Mouse (Mus musculus): ENCODE data around the gene Tnfsf12. TPM values are rescaled to one million over a fixed set of nuclear protein-coding genes. Genes with fewer than 3 reads are reported as not detected.
"Not testable (repeated sequence)": the region's sequence is repeated elsewhere in the genome, so short reads cannot be mapped to it uniquely, and the experiment has no call there.

Tnfsf12 gene
- polyA plus RNA-seq, 1 experiment from 2014 or later: 6.9 TPM

GRCm38 (mm10) chr11:69707873-69708381 is 12.3 kb upstream of the Tnfsf12 start:
- H3K27ac ChIP-seq (replicated peaks): no peak overlapping the region
- DNase-seq (ENCODE audit: low spot score): no peak
- WGBS: 77% methylated on average over 4 of the region's 4 CpGs
- H3K4me3 ChIP-seq (ENCODE audit: low read depth, low read length): no peak overlapping the region
- TF ChIP-seq CTCF (IDR thresholded peaks at IDR 0.05; ENCODE audit: low read depth) (no peak), EP300 (optimal IDR thresholded peaks at IDR 0.05) (no peak)
- no peak for ATAC-seq (ENCODE audit: low FRiP score, low TSS enrichment)
- H3K36me3 ChIP-seq (ENCODE audit: control insufficient read depth, insufficient read depth, low read length): no peaks in the 10 kb centered on the region
- no peaks in the 10 kb centered on the region for H3K27me3 ChIP-seq (ENCODE audit: control insufficient read depth, insufficient read depth, low read length)
- no peak overlapping the region for H3K4me2 ChIP-seq (replicated peaks; ENCODE audit: low read depth)
- H3K9me3 ChIP-seq (ENCODE audit: control insufficient read depth, low read length): no peaks in the 10 kb centered on the region
- H3K9ac ChIP-seq (ENCODE audit: low read length): no peak overlapping the region
- H3K4me1 ChIP-seq (replicated peaks; ENCODE audit: control insufficient read depth, insufficient read depth): no peaks in the 10 kb centered on the region

GRCm38 (mm10) chr11:69707480-69707847 is 11.8 kb upstream of the Tnfsf12 start:
- Histone ChIP-seq H3K36me3 (ENCODE audit: control insufficient read depth, insufficient read depth, low read length) (no peaks in the 10 kb centered on the region), H3K9me3 (ENCODE audit: control insufficient read depth, low read length) (no peaks in the 10 kb centered on the region), H3K4me3 (ENCODE audit: low read depth, low read length) (no peak overlapping the region), H3K27ac (replicated peaks) (no peak overlapping the region), H3K27me3 (ENCODE audit: control insufficient read depth, insufficient read depth, low read length) (no peaks in the 10 kb centered on the region), H3K4me1 (replicated peaks; ENCODE audit: control insufficient read depth, insufficient read depth) (no peaks in the 10 kb centered on the region), H3K9ac (ENCODE audit: low read length) (no peak overlapping the region), H3K4me2 (replicated peaks; ENCODE audit: low read depth) (no peak overlapping the region)
- no peak for DNase-seq (ENCODE audit: low spot score)
- WGBS: 92% methylated on average over 4 of the region's 4 CpGs
- no peak for ATAC-seq (ENCODE audit: low FRiP score, low TSS enrichment)
- TF ChIP-seq CTCF (IDR thresholded peaks at IDR 0.05; ENCODE audit: low read depth) (no peak), EP300 (optimal IDR thresholded peaks at IDR 0.05) (no peak)

- DNase-seq (ENCODE audit: low spot score): peak; percentile 39
- Histone ChIP-seq H3K4me1 (replicated peaks; ENCODE audit: control insufficient read depth, insufficient read depth) (no peaks in the 10 kb centered on the region), H3K9ac (ENCODE audit: low read length) (no peak overlapping the region), H3K27me3 (ENCODE audit: control insufficient read depth, insufficient read depth, low read length) (no peaks in the 10 kb centered on the region), H3K9me3 (ENCODE audit: control insufficient read depth, low read length) (no peaks in the 10 kb centered on the region), H3K36me3 (ENCODE audit: control insufficient read depth, insufficient read depth, low read length) (no peaks in the 10 kb centered on the region), H3K27ac (replicated peaks) (no peak overlapping the region), H3K4me3 (ENCODE audit: low read depth, low read length) (no peak overlapping the region), H3K4me2 (replicated peaks; ENCODE audit: low read depth) (no peak overlapping the region)
- ATAC-seq (ENCODE audit: low FRiP score, low TSS enrichment): peak; percentile 62; the same call in 1 of the 2 replicates
- no peak for TF ChIP-seq EP300 (optimal IDR thresholded peaks at IDR 0.05)
- WGBS: 39% methylated on average over 6 of the region's 6 CpGs
These were observed 11.3 kb upstream of the Tnfsf12 start for GRCm38 (mm10) chr11:69706775-69707479.

GRCm38 (mm10) chr11:69704613-69705010 is 9.0 kb upstream of the Tnfsf12 start:
- ATAC-seq (ENCODE audit: low FRiP score, low TSS enrichment): no peak
- no peak overlapping the region for H3K4me2 ChIP-seq (replicated peaks; ENCODE audit: low read depth)
- TF ChIP-seq EP300 (optimal IDR thresholded peaks at IDR 0.05): no peak
- TF ChIP-seq CTCF (IDR thresholded peaks at IDR 0.05; ENCODE audit: low read depth): no peak
- no peak overlapping the region for H3K9ac ChIP-seq (ENCODE audit: low read length)
- 13% methylated on average over 2 of the region's 2 CpGs for WGBS
- H3K9me3 ChIP-seq (ENCODE audit: control insufficient read depth, low read length): no peaks in the 10 kb centered on the region
- H3K36me3 ChIP-seq (ENCODE audit: control insufficient read depth, insufficient read depth, low read length): no peaks in the 10 kb centered on the region
- no peaks in the 10 kb centered on the region for H3K4me1 ChIP-seq (replicated peaks; ENCODE audit: control insufficient read depth, insufficient read depth)
- H3K27me3 ChIP-seq (ENCODE audit: control insufficient read depth, insufficient read depth, low read length): no peaks in the 10 kb centered on the region
- H3K4me3 ChIP-seq (ENCODE audit: low read depth, low read length): no peak overlapping the region
- DNase-seq (ENCODE audit: low spot score): no peak
- no peak overlapping the region for H3K27ac ChIP-seq (replicated peaks)

- Histone ChIP-seq H3K4me1 (replicated peaks; ENCODE audit: control insufficient read depth, insufficient read depth) (no peaks in the 10 kb centered on the region), H3K9ac (ENCODE audit: low read length) (no peak overlapping the region), H3K9me3 (ENCODE audit: control insufficient read depth, low read length) (no peaks in the 10 kb centered on the region)
These were observed 8.4 kb upstream of the Tnfsf12 start for GRCm38 (mm10) chr11:69703814-69704612.

GRCm38 (mm10) chr11:69703381-69703780 is 7.7 kb upstream of the Tnfsf12 start:
- not testable (repeated sequence) for H3K9ac ChIP-seq (ENCODE audit: low read length)

More at GRCm38 (mm10) chr11:69703814-69704612, 8.4 kb upstream of the Tnfsf12 start:
- DNase-seq (ENCODE audit: low spot score) (no peak), ATAC-seq (ENCODE audit: low FRiP score, low TSS enrichment) (no peak)
- WGBS: 57% methylated on average over 8 of the region's 8 CpGs
- no peak overlapping the region for H3K27ac ChIP-seq (replicated peaks)
- H3K4me3 ChIP-seq (ENCODE audit: low read depth, low read length): no peak overlapping the region
- H3K36me3 ChIP-seq (ENCODE audit: control insufficient read depth, insufficient read depth, low read length): no peaks in the 10 kb centered on the region
- no peak overlapping the region for H3K4me2 ChIP-seq (replicated peaks; ENCODE audit: low read depth)
- no peak for TF ChIP-seq EP300 (optimal IDR thresholded peaks at IDR 0.05)
- TF ChIP-seq CTCF (IDR thresholded peaks at IDR 0.05; ENCODE audit: low read depth): no peak
- H3K27me3 ChIP-seq (ENCODE audit: control insufficient read depth, insufficient read depth, low read length): no peaks in the 10 kb centered on the region

GRCm38 (mm10) chr11:69702886-69703285 is 7.2 kb upstream of the Tnfsf12 start:
- not testable (repeated sequence) for H3K27ac ChIP-seq (replicated peaks); H3K9me3 ChIP-seq (ENCODE audit: control insufficient read depth, low read length)

More at GRCm38 (mm10) chr11:69703381-69703780, 7.7 kb upstream of the Tnfsf12 start:
- H3K4me1 ChIP-seq (replicated peaks; ENCODE audit: control insufficient read depth, insufficient read depth); DNase-seq (ENCODE audit: low spot score); H3K36me3 ChIP-seq (ENCODE audit: control insufficient read depth, insufficient read depth, low read length); H3K9me3 ChIP-seq (ENCODE audit: control insufficient read depth, low read length); H3K27me3 ChIP-seq (ENCODE audit: control insufficient read depth, insufficient read depth, low read length); H3K4me3 ChIP-seq (ENCODE audit: low read depth, low read length); ATAC-seq (ENCODE audit: low FRiP score, low TSS enrichment); H3K4me2 ChIP-seq (replicated peaks; ENCODE audit: low read depth); H3K27ac ChIP-seq (replicated peaks): not testable (repeated sequence)
- WGBS: 81% methylated on average over 2 of the region's 3 CpGs

More at GRCm38 (mm10) chr11:69702886-69703285, 7.2 kb upstream of the Tnfsf12 start:
- H3K27me3 ChIP-seq (ENCODE audit: control insufficient read depth, insufficient read depth, low read length); H3K4me3 ChIP-seq (ENCODE audit: low read depth, low read length); H3K4me2 ChIP-seq (replicated peaks; ENCODE audit: low read depth); H3K4me1 ChIP-seq (replicated peaks; ENCODE audit: control insufficient read depth, insufficient read depth); H3K9ac ChIP-seq (ENCODE audit: low read length); DNase-seq (ENCODE audit: low spot score); H3K36me3 ChIP-seq (ENCODE audit: control insufficient read depth, insufficient read depth, low read length); ATAC-seq (ENCODE audit: low FRiP score, low TSS enrichment): not testable (repeated sequence)
- 97% methylated on average over 9 of the region's 10 CpGs for WGBS

Data from stomach, postnatal 0 days (tissue).